9 mouse cellular contexts compared by ENCODE assay signal in the genomic region with DNA sequence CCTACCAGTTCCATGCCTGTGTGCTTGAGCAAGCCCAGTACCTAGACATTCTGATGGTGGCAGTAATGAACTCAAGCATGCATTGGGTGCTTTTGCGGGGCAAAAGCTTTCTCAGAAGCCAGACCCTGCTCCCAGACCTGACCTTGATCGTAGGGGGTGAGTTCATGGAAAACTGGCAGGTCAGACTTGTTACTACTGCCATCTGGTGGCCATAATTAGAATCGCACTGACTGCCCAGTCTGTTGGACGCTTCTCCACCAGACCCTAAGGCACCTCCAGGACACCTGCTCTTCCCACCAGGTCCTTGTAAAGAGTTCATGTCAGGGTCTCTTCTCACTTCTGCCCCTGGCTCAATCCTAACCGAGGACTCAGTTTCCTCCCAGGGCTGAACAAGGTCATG. TPM values are rescaled to one million over a fixed set of nuclear protein-coding genes. Genes with fewer than 3 reads are reported as not detected.
DNase-seq lines count a peak whose midpoint lies in the region; ATAC-seq and TF ChIP-seq lines count a peak whose summit lies in the region.
"Had no signal": no experiment of that assay in that cellular context is flagged by ENCODE, and none has a peak within 500 bp of the region (broad histone marks: within the 10 kb centered on the region; RNA-seq: fewer than 3 reads in every experiment).

No protein-coding gene starts in this region.

- no peaks in the 10 kb centered on the region for H3K9me3 ChIP-seq in kidney, postnatal 0 days (replicated peaks; ENCODE audit: low read length)
- H3K9me3 ChIP-seq in liver, embryonic 16.5 days (replicated peaks; ENCODE audit: control insufficient read depth, low read length), result no peaks in the 10 kb centered on the region
- H3K9me3 ChIP-seq: limb, embryonic 13.5 days had no signal

- 2% methylated on average over 5 of the region's 5 CpGs for WGBS in kidney, postnatal 0 days
- under 1% methylated on average over 5 of the region's 5 CpGs for WGBS in liver, embryonic 16.5 days (ENCODE audit: insufficient replicate concordance)

- TF ChIP-seq CTCF in kidney, postnatal 0 days (IDR thresholded peaks at IDR 0.05; ENCODE audit: low read depth), result peak; percentile 91

- ATAC-seq in kidney, postnatal 0 days (replicated peaks; ENCODE audit: low FRiP score, low read depth), result no peak
- ATAC-seq in liver, embryonic 16.5 days (ENCODE audit: low read depth), result 0 out of 2 replicates have a peak, but pooled peaks have one; percentile 6

- 0 out of 2 replicates have a peak overlapping the region, but pooled peaks have one; percentile 28 for H3K4me2 ChIP-seq in kidney, postnatal 0 days (ENCODE audit: low read length)
- H3K4me2 ChIP-seq in liver, embryonic 16.5 days (ENCODE audit: low read depth, low read length), result no peak overlapping the region
- H3K4me2 ChIP-seq: limb, embryonic 13.5 days had no signal

- no peak overlapping the region for H3K9ac ChIP-seq in kidney, postnatal 0 days (ENCODE audit: low read depth, low read length)
- no peak overlapping the region for H3K9ac ChIP-seq in liver, embryonic 16.5 days (ENCODE audit: low read depth, low read length)
- H3K9ac ChIP-seq: limb, embryonic 13.5 days had no signal

- H3K27ac ChIP-seq in kidney, postnatal 0 days, result peak overlapping the region; percentile 57
- no peak overlapping the region for H3K27ac ChIP-seq in liver, embryonic 16.5 days (ENCODE audit: low read length)
- H3K27ac ChIP-seq: limb, embryonic 13.5 days had no signal

- no peaks in the 10 kb centered on the region for H3K36me3 ChIP-seq in kidney, postnatal 0 days (ENCODE audit: insufficient read depth, low read length)
- H3K36me3 ChIP-seq in liver, embryonic 16.5 days (ENCODE audit: control insufficient read depth, insufficient read depth), result no peaks in the 10 kb centered on the region
- H3K36me3 ChIP-seq: limb, embryonic 13.5 days had no signal

- H3K27me3 ChIP-seq in kidney, postnatal 0 days (ENCODE audit: insufficient read depth, low read length), result no peaks in the 10 kb centered on the region
- no peaks in the 10 kb centered on the region for H3K27me3 ChIP-seq in liver, embryonic 16.5 days (ENCODE audit: control insufficient read depth, insufficient read depth, low read depth, low read length)

- H3K4me3 ChIP-seq in kidney, postnatal 0 days (replicated peaks; ENCODE audit: low read depth, low read length), result no peak overlapping the region
- H3K4me3 ChIP-seq in liver, embryonic 16.5 days (ENCODE audit: low read depth, low read length), result no peak overlapping the region
- H3K4me3 ChIP-seq: limb, embryonic 13.5 days had no signal

- H3K4me1 ChIP-seq in kidney, postnatal 0 days (replicated peaks; ENCODE audit: insufficient read depth, low read length), result peaks cover 5% of the 10 kb centered on the region; the same call in 1 of the 2 replicates
- no peaks in the 10 kb centered on the region; the same call in 1 of the 2 replicates for H3K4me1 ChIP-seq in liver, embryonic 16.5 days (ENCODE audit: control insufficient read depth, low read depth, low read length)
- H3K4me1 ChIP-seq: limb, embryonic 13.5 days had no signal

- DNase-seq in adrenal gland, adult 18-20 months (ENCODE audit: low spot score in 2 of 2), result peak; percentile 42 to 61
- no peak for DNase-seq in adrenal gland, adult 8-10 months
- DNase-seq in CD4-positive helper T cell, adult 2 months (ENCODE audit: low read depth, low spot score), result peak; percentile 37
- peak; percentile 21 for DNase-seq in c-Kit-positive CD71-positive TER-119-negative erythroid progenitor cells, embryonic 14.5 days (ENCODE audit: low read depth)
- peak; percentile 65 for DNase-seq in forelimb bud, embryonic 11.5 days (ENCODE audit: low read depth, low spot score)
- peak; percentile 83 for DNase-seq in kidney, postnatal 0 days (ENCODE audit: low spot score)
- peak; percentile 91 for DNase-seq in retina, embryonic 14.5 days (ENCODE audit: low spot score)

RNA-seq across cellular contexts. Expression of gene Trim67, which starts 34.5 kb away (rescaled TPM):
- 1 to 10 TPM; 1.1 to 2.2 TPM for total RNA-seq in adrenal gland, adult 18-20 months (2021)
- total RNA-seq in adrenal gland, adult 8-10 months (2022), result 1 to 10 TPM in 3 of 4 experiments, under 1 TPM in 1; 0.99 to 2.9 (median 1.3) TPM
- polyA plus RNA-seq in kidney, postnatal 0 days (2015; fragmentation: Nextera tagmentation; extraction: Ambion mirVana), result 0.04 TPM in 2 replicates
- 0.02 TPM in 2 replicates for polyA plus RNA-seq in liver, embryonic 16.5 days (2015; fragmentation: Nextera tagmentation; extraction: Ambion mirVana)

RNA-seq across cellular contexts. Expression of gene Gnpat, which starts 35.4 kb away (rescaled TPM):
- 100 to 1,000 TPM in 1 of 2 experiments, 10 to 100 TPM in 1; 94.9 to 110 TPM for total RNA-seq in adrenal gland, adult 18-20 months (2021)
- total RNA-seq in adrenal gland, adult 8-10 months (2022), result 100 to 1,000 TPM in 3 of 4 experiments, 10 to 100 TPM in 1; 93.8 to 131 (median 107) TPM
- 74.8 and 83.5 TPM in 2 replicates for polyA plus RNA-seq in kidney, postnatal 0 days (2015; fragmentation: Nextera tagmentation; extraction: Ambion mirVana)
- polyA plus RNA-seq in liver, embryonic 16.5 days (2015; fragmentation: Nextera tagmentation; extraction: Ambion mirVana), result 33.8 and 34.8 TPM in 2 replicates

RNA-seq across cellular contexts. Expression of gene 2810004N23Rik, which starts 35.5 kb away (rescaled TPM):
- total RNA-seq in adrenal gland, adult 18-20 months (2021), result 10 to 100 TPM; 22.8 to 28.4 TPM
- total RNA-seq in adrenal gland, adult 8-10 months (2022), result 10 to 100 TPM; 27.5 to 31.3 (median 29.2) TPM
- polyA plus RNA-seq in kidney, postnatal 0 days (2015; fragmentation: Nextera tagmentation; extraction: Ambion mirVana), result 33.3 and 36.6 TPM in 2 replicates
- polyA plus RNA-seq in liver, embryonic 16.5 days (2015; fragmentation: Nextera tagmentation; extraction: Ambion mirVana), result 14.7 and 16.9 TPM in 2 replicates
